Mouse (Mus musculus) retina, adult 2 months (tissue): Measurements from ENCODE around the gene Dok7.

Source experiments
- DNase-seq: peaks from one replicate; pipeline ENCODE4 v3.0.0-alpha.2; 2012; ENCODE audit warnings: low read depth, low spot score

Gene Dok7

GRCm38 (mm10) chr5:35057582-35057981, 1.0 kb downstream of the Dok7 start:
- DNase-seq, result no peak

- DNase-seq, result no peak
These were observed 1.6 kb downstream of the Dok7 start for GRCm38 (mm10) chr5:35058216-35058615.

GRCm38 (mm10) chr5:35060098-35060497, 3.5 kb downstream of the Dok7 start:
- no peak for DNase-seq

GRCm38 (mm10) chr5:35069841-35070240, 13.3 kb downstream of the Dok7 start:
- no peak for DNase-seq

- no peak for DNase-seq
These were observed 13.7 kb downstream of the Dok7 start for GRCm38 (mm10) chr5:35070314-35070713.

GRCm38 (mm10) chr5:35070953-35071352, 14.4 kb downstream of the Dok7 start:
- peak; percentile 16 for DNase-seq

GRCm38 (mm10) chr5:35071855-35072254, 15.3 kb downstream of the Dok7 start:
- DNase-seq, result no peak

- DNase-seq, result peak; percentile 23
These were observed 16.7 kb downstream of the Dok7 start for GRCm38 (mm10) chr5:35073235-35073634.

GRCm38 (mm10) chr5:35073992-35074391, 17.4 kb downstream of the Dok7 start:
- DNase-seq, result no peak

- no peak for DNase-seq
These were observed 19.8 kb downstream of the Dok7 start for GRCm38 (mm10) chr5:35076369-35076768.

GRCm38 (mm10) chr5:35079101-35079500, 22.5 kb downstream of the Dok7 start:
- DNase-seq, result no peak

GRCm38 (mm10) chr5:35084913-35085312, 28.3 kb downstream of the Dok7 start:
- DNase-seq, result no peak

GRCm38 (mm10) chr5:35088785-35089613, 32.4 kb downstream of the Dok7 start:
- peak; percentile 47 for DNase-seq

GRCm38 (mm10) chr5:35089614-35089963, 33.0 kb downstream of the Dok7 start:
- no peak for DNase-seq

- DNase-seq, result no peak
These were observed 35.1 kb downstream of the Dok7 start for GRCm38 (mm10) chr5:35091636-35092035.

GRCm38 (mm10) chr5:35103086-35103485, 46.5 kb downstream of the Dok7 start:
- DNase-seq, result no peak

- DNase-seq, result no peak
These were observed 47.0 kb downstream of the Dok7 start for GRCm38 (mm10) chr5:35103528-35103927.

- DNase-seq, result no peak
These were observed 47.8 kb downstream of the Dok7 start for GRCm38 (mm10) chr5:35104183-35104959.

- peak; percentile 79 for DNase-seq
These were observed 48.7 kb downstream of the Dok7 start, which contains the start of gene Lrpap1 for GRCm38 (mm10) chr5:35104960-35105921. TSS of gene Lrpap1 (minus strand) at chr5:35105766.

- DNase-seq, result no peak
These were observed 49.3 kb downstream of the Dok7 start for GRCm38 (mm10) chr5:35105922-35106298.

GRCm38 (mm10) chr5:35112444-35112843, 55.9 kb downstream of the Dok7 start:
- no peak for DNase-seq

GRCm38 (mm10) chr5:35116002-35116401, 59.4 kb downstream of the Dok7 start:
- DNase-seq, result no peak
